In genomic region chr4:123383173-123383572, GRCm38 (mm10) we compare ENCODE assay signal across 30 mouse cellular contexts. TPM values are rescaled to one million over a fixed set of nuclear protein-coding genes. Genes with fewer than 3 reads are reported as not detected.
DNase-seq lines count a peak whose midpoint lies in the region; ATAC-seq and TF ChIP-seq lines count a peak whose summit lies in the region.
"Had no signal": no experiment of that assay in that cellular context is flagged by ENCODE, and none has a peak within 500 bp of the region (broad histone marks: within the 10 kb centered on the region; RNA-seq: fewer than 3 reads in every experiment).

No protein-coding gene starts in this region.

- no peak overlapping the region for H3K4me2 ChIP-seq in hindbrain, postnatal 0 days (ENCODE audit: low read depth, low read length)
- no peak overlapping the region for H3K4me2 ChIP-seq in hindbrain, embryonic 14.5 days (replicated peaks)
- H3K4me2 ChIP-seq: embryonic facial prominence, embryonic 15.5 days had no signal

- no peak for DNase-seq in hindbrain, postnatal 0 days (ENCODE audit: low spot score)
- DNase-seq in hindbrain, embryonic 14.5 days (ENCODE audit: low spot score): no peak
- DNase-seq in right cerebral cortex, adult 2 months (ENCODE audit: low spot score in 2 of 2): peak; percentile 80 to 89
- DNase-seq in right cerebral cortex, postnatal 14 days: no peak
- peak; percentile 14 to 43 for DNase-seq in layer of hippocampus, postnatal 14 days (ENCODE audit: low spot score in 2 of 2)
- peak; percentile 78 to 82 for DNase-seq in right cerebral cortex, postnatal 36 days (ENCODE audit: low spot score in 2 of 2)
- DNase-seq in ovary, postnatal 36 days (ENCODE audit: low spot score): no peak
- no peak for DNase-seq in spleen, adult 18-20 months
- DNase-seq: adrenal gland, postnatal 14 days; cerebellum, adult 11 months; cerebellum, postnatal 25 days; forebrain, postnatal 0 days; gastrocnemius, postnatal 14 days; heart, adult 2 months; heart, postnatal 36 days; kidney, adult 18-20 months; kidney, postnatal 10 days; liver; liver, postnatal 0 days; lung, postnatal 14 days; midbrain, embryonic 14.5 days had no signal

- 85% methylated on average over 7 of the region's 7 CpGs for WGBS in hindbrain, postnatal 0 days
- WGBS in hindbrain, embryonic 14.5 days: 89% methylated on average over 7 of the region's 7 CpGs

- H3K4me3 ChIP-seq in hindbrain, postnatal 0 days (ENCODE audit: low read length): no peak overlapping the region
- H3K4me3 ChIP-seq in hindbrain, embryonic 14.5 days (replicated peaks; ENCODE audit: low read length): no peak overlapping the region
- H3K4me3 ChIP-seq: embryonic facial prominence, embryonic 15.5 days; heart, adult 2 months; megakaryocyte, embryonic 14.5 days; myocyte had no signal

- no peaks in the 10 kb centered on the region for H3K4me1 ChIP-seq in hindbrain, postnatal 0 days (ENCODE audit: insufficient read depth, low read length)
- H3K4me1 ChIP-seq in hindbrain, embryonic 14.5 days (replicated peaks; ENCODE audit: control insufficient read depth, insufficient read depth, low read length): no peaks in the 10 kb centered on the region
- H3K4me1 ChIP-seq: embryonic facial prominence, embryonic 15.5 days; megakaryocyte, embryonic 14.5 days had no signal

- H3K27ac ChIP-seq in hindbrain, postnatal 0 days: 0 out of 2 replicates have a peak overlapping the region, but pooled peaks have one; percentile 7
- no peak overlapping the region for H3K27ac ChIP-seq in hindbrain, embryonic 14.5 days
- H3K27ac ChIP-seq: embryonic facial prominence, embryonic 15.5 days; heart, adult 2 months; stomach, postnatal 0 days had no signal

- no peaks in the 10 kb centered on the region for H3K9me3 ChIP-seq in hindbrain, postnatal 0 days (ENCODE audit: low read length)
- no peaks in the 10 kb centered on the region for H3K9me3 ChIP-seq in hindbrain, embryonic 14.5 days (ENCODE audit: control insufficient read depth, low read length)
- H3K9me3 ChIP-seq: embryonic facial prominence, embryonic 15.5 days; G1E; megakaryocyte, embryonic 14.5 days had no signal

- no peak overlapping the region for H3K9ac ChIP-seq in hindbrain, postnatal 0 days (replicated peaks; ENCODE audit: low read length)
- no peak overlapping the region for H3K9ac ChIP-seq in hindbrain, embryonic 14.5 days
- H3K9ac ChIP-seq: embryonic facial prominence, embryonic 15.5 days; forebrain, postnatal 0 days; liver, postnatal 0 days had no signal

- peaks cover 70% of the 10 kb centered on the region for H3K36me3 ChIP-seq in hindbrain, postnatal 0 days (ENCODE audit: insufficient read depth, low read length)
- peaks cover 95% of the 10 kb centered on the region for H3K36me3 ChIP-seq in hindbrain, embryonic 14.5 days (replicated peaks; ENCODE audit: control insufficient read depth, insufficient read depth)

- H3K27me3 ChIP-seq in hindbrain, postnatal 0 days (ENCODE audit: insufficient read depth, low read length): no peaks in the 10 kb centered on the region
- H3K27me3 ChIP-seq in hindbrain, embryonic 14.5 days (ENCODE audit: control insufficient read depth, insufficient read depth, low read length): no peaks in the 10 kb centered on the region
- H3K27me3 ChIP-seq: embryonic facial prominence, embryonic 15.5 days; megakaryocyte, embryonic 14.5 days had no signal

- ATAC-seq in hindbrain, postnatal 0 days: no peak
- ATAC-seq in hindbrain, embryonic 14.5 days (ENCODE audit: low FRiP score): no peak
- ATAC-seq: activated CD4-positive, CD25-positive, alpha-beta regulatory T cell, adult 4 months; forebrain, postnatal 0 days; hindbrain, embryonic 16.5 days; liver, postnatal 0 days had no signal

- TF ChIP-seq CTCF in hindbrain, postnatal 0 days (IDR thresholded peaks at IDR 0.05; ENCODE audit: low read depth): no peak

RNA-seq across cellular contexts. Expression of gene Bmp8a, which starts 40.1 kb away (rescaled TPM):
- total RNA-seq in hindbrain, postnatal 0 days (2014; rRNA removed): 0.10 and 0.18 TPM in 2 replicates
- polyA plus RNA-seq in hindbrain, postnatal 0 days (2015; fragmentation: Nextera tagmentation; extraction: Ambion mirVana): 0.32 and 0.44 TPM in 2 replicates
- 0.25 and 0.34 TPM in 2 replicates for polyA plus RNA-seq in hindbrain, embryonic 14.5 days (2014; fragmentation: Nextera tagmentation; extraction: Ambion mirVana)
- total RNA-seq in layer of hippocampus, postnatal 14 days (2021): not detected
- total RNA-seq: adrenal gland, postnatal 14 days; heart, adult 2 months; left cerebral cortex, adult 8-10 months had no signal
- polyA plus RNA-seq: activated CD4-positive, CD25-positive, alpha-beta regulatory T cell, adult 4 months; heart, adult 2 months; heart, embryonic 14.5 days had no signal

RNA-seq across cellular contexts. Expression of gene Oxct2a, which starts 59.7 kb away (rescaled TPM):
- total RNA-seq in hindbrain, postnatal 0 days (2014; rRNA removed): 0.25 and 0.47 TPM in 2 replicates
- polyA plus RNA-seq in hindbrain, postnatal 0 days (2015; fragmentation: Nextera tagmentation; extraction: Ambion mirVana): 0.20 TPM in 2 replicates
- 0.15 TPM in 1 of 2 replicates, not detected in the other for polyA plus RNA-seq in hindbrain, embryonic 14.5 days (2014; fragmentation: Nextera tagmentation; extraction: Ambion mirVana)
- total RNA-seq in layer of hippocampus, postnatal 14 days (2021): under 1 TPM in 1 of 2 experiments, not detected in 1; 0.18 TPM
- total RNA-seq: adrenal gland, postnatal 14 days; heart, adult 2 months; heart, postnatal 36 days had no signal
- polyA plus RNA-seq: activated CD4-positive, CD25-positive, alpha-beta regulatory T cell, adult 4 months; G1E; heart, embryonic 14.5 days; liver, postnatal 0 days; midbrain, embryonic 14.5 days; stomach, postnatal 0 days had no signal

Comparison
In these comparisons a context has a peak if more than half of its experiments do, and no peak if none do; other contexts are left out.
1. DNase-seq: peak in right cerebral cortex, adult 2 months (2 of 2), layer of hippocampus, postnatal 14 days (2 of 2) and right cerebral cortex, postnatal 36 days (2 of 2); none in hindbrain, postnatal 0 days (single experiment), hindbrain, embryonic 14.5 days (single experiment), right cerebral cortex, postnatal 14 days (single experiment), ovary, postnatal 36 days (single experiment) and spleen, adult 18-20 months (0 of 2).